In the genomic region with DNA sequence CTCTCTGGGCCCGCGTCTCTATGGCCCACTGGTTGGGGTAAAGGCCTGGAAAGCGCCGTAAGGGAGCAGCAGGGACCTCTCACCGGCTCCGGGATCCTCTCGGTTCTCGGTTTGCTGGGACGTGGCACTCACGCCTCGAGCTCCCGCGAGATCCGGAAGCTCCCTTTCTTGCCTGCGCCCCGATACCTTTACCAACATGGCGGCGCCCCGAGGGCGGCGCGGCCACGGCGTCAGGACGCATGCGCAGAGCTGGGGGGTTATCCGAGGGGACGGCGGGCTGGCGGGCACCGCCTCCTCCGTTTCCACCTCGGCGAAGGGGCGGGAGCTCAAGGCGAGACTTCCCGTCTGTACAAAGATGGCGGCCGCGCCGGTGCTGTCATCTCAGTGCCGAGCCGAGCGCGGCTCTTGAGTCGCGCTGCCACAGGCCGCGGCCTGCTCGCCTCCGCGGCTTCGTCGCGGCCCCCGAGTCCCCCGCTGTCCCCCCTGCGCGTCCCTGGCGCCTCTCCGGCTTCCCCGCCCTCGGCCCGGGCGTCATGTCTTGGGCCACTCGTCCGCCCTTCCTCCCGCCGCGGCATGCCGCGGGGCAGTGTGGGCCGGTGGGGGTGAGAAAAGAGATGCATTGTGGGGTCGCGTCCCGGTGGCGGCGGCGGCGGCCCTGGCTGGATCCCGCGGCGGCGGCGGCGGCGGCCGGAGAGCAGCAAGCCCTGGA, we compare ENCODE assay signal across 8 mouse cellular contexts. TPM values are rescaled to one million over a fixed set of nuclear protein-coding genes. Genes with fewer than 3 reads are reported as not detected.
DNase-seq lines count a peak whose midpoint lies in the region; ATAC-seq lines count a peak whose summit lies in the region.

TSS of gene Slc39a7 (minus strand) at position 218 of the 709 bp plus-strand sequence.
TSS of gene Rxrb (plus strand) at position 348 of the 709 bp plus-strand sequence.

- H3K36me3 ChIP-seq in hindbrain, embryonic 12.5 days, result peaks cover 41% of the 10 kb centered on the region

- H3K4me3 ChIP-seq in hindbrain, embryonic 12.5 days, result peak within 1 kb of the TSS; percentile 95

- peak within 1 kb of the TSS; percentile 98 for H3K27ac ChIP-seq in hindbrain, embryonic 12.5 days

- WGBS in hindbrain, embryonic 12.5 days, result under 1% methylated on average over 78 of the region's 88 CpGs

- peak; percentile 81 for ATAC-seq in hindbrain, embryonic 12.5 days (ENCODE audit: low FRiP score)

- H3K9ac ChIP-seq in hindbrain, embryonic 12.5 days, result peak within 1 kb of the TSS; percentile 98

- H3K4me1 ChIP-seq in hindbrain, embryonic 12.5 days, result peaks cover 54% of the 10 kb centered on the region

- H3K9me3 ChIP-seq in hindbrain, embryonic 12.5 days (replicated peaks), result no peaks in the 10 kb centered on the region

- peak; percentile 100 for DNase-seq in NIH3T3 (ENCODE audit: low read depth)
- DNase-seq in cerebellum, postnatal 10 days, result peak; percentile 99 to 100
- DNase-seq in frontal cortex, postnatal 10 days (ENCODE audit: low spot score in 2 of 2), result peak; percentile 96 to 99
- DNase-seq in layer of hippocampus, postnatal 14 days (ENCODE audit: low spot score in 2 of 2), result peak; percentile 98 to 99
- peak; percentile 99 for DNase-seq in lung, postnatal 14 days
- DNase-seq in retina, adult 2 months (ENCODE audit: low read depth, low spot score), result peak; percentile 99
- peak; percentile 99 for DNase-seq in thymus, postnatal 36 days

- H3K4me2 ChIP-seq in hindbrain, embryonic 12.5 days (replicated peaks), result peak within 1 kb of the TSS; percentile 83

- no peaks in the 10 kb centered on the region for H3K27me3 ChIP-seq in hindbrain, embryonic 12.5 days

RNA-seq across cellular contexts. Expression of gene Slc39a7, which starts in this region (rescaled TPM):
- polyA plus RNA-seq in hindbrain, embryonic 12.5 days (2016; fragmentation: Nextera tagmentation; extraction: Ambion mirVana), result 179 and 187 TPM in 2 replicates
- 10 to 100 TPM; 91.2 to 97.5 TPM for total RNA-seq in layer of hippocampus, postnatal 14 days (2021)

RNA-seq across cellular contexts. Expression of gene Rxrb, which starts in this region (rescaled TPM):
- polyA plus RNA-seq in hindbrain, embryonic 12.5 days (2016; fragmentation: Nextera tagmentation; extraction: Ambion mirVana), result 64.9 and 68.3 TPM in 2 replicates
- 10 to 100 TPM; 70.9 to 72.1 TPM for total RNA-seq in layer of hippocampus, postnatal 14 days (2021)

Comparison
In these comparisons a context has a peak if more than half of its experiments do, and no peak if none do; other contexts are left out.
1. Peak in every context shown above with its lines: DNase-seq, ATAC-seq, H3K4me3 ChIP-seq and H3K27ac ChIP-seq.